Mouse (Mus musculus) brown adipose tissue, adult 24 weeks (tissue): Measurements from ENCODE around the gene Afg3l1. TPM values are rescaled to one million over a fixed set of nuclear protein-coding genes. Genes with fewer than 3 reads are reported as not detected.
"Not testable (repeated sequence)": the region's sequence is repeated elsewhere in the genome, so short reads cannot be mapped to it uniquely, and the experiment has no call there.

Source experiments
- H3K27ac ChIP-seq: fragments of 200-500 bp; replicated peaks from 2 replicates; pipeline ENCODE4 v1.5.1; 2012; ENCODE audit warnings: low read depth, mild to moderate bottlenecking, low read length
- H3K4me1 ChIP-seq: fragments of 200-500 bp; 2 replicates; pipeline ENCODE4 v1.6.1; 2012; ENCODE audit warnings: low read length, mixed read lengths; ENCODE audit not compliant: control insufficient read depth, insufficient read depth, insufficient read length
- H3K4me3 ChIP-seq: fragments of 200-500 bp; 2 replicates; pipeline ENCODE4 v1.5.1; 2012; ENCODE audit warnings: low read depth, mild to moderate bottlenecking, low read length, moderate library complexity; ENCODE audit not compliant: insufficient read depth
- polyA plus RNA-seq: library from polyadenylated mRNA; stranded (reverse); fragments of >200 nt; gene quantifications from 2 replicates; pipeline ENCODE4 v1.2.4, GENCODE M21; 2012; ENCODE audit not compliant: missing spikeins, insufficient read depth, insufficient read length

Afg3l1 gene
- polyA plus RNA-seq, 1 experiment = 32.8 TPM

DNA sequence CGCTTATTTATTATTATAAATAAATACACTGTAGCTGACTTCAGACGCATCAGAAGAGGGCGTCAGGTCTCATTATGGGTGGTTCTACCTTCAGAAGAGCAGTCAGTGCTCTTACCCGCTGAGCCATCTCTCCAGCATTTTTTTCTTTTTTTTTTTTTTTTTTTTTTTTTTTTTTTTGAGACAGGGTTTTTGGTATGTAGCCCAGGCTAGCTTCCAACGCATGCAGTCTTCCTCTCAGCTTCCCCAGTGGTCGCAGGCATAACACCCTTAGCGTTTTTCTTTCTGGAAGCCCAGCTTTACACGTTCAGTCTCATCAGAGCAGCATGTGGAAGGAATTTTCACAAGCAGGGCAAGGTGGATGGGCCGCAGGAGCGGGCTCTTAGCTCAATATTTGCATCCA is 40.5 kb downstream of the Afg3l1 start:
- Histone ChIP-seq H3K4me1 (peaks cover 9% of the 10 kb centered on the region; the same call in 1 of the 2 replicates), H3K4me3 (peak overlapping the region; percentile 47), H3K27ac (no peak overlapping the region)

- peaks cover 9% of the 10 kb centered on the region; the same call in 1 of the 2 replicates for H3K4me1 ChIP-seq
- no peak within 1 kb of the TSS for H3K27ac ChIP-seq
- H3K4me3 ChIP-seq = peak within 1 kb of the TSS; percentile 93
These were observed 41.0 kb downstream of the Afg3l1 start, which contains the start of gene Gas8 for GRCm38 (mm10) chr8:123518667-123519066. Gene Gas8 (plus strand): TSS chr8:123518834.

DNA sequence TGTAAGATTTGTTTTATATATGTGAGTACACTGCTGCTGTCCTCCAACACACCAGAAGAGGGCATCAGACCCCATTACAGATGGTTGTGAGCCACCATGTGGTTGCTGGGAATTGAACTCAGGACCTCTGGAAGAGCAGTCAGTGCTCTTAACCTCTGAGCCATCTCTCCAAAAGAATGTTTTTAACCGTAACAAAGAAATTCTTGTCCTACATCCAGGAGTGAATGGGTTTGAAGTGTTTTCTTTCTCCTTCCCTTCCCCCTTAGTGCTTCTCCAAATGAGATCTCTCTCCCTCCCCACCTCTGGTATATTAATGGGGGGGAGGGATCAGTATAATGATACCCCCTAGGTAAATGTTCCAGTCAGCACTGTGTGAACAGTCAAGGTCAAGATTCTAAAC is 42.3 kb downstream of the Afg3l1 start:
- not testable (repeated sequence) for H3K27ac ChIP-seq, H3K4me1 ChIP-seq, H3K4me3 ChIP-seq

GRCm38 (mm10) chr8:123527720-123528489 is 50.2 kb downstream of the Afg3l1 start:
- H3K4me3 ChIP-seq = no peak overlapping the region
- no peaks in the 10 kb centered on the region for H3K4me1 ChIP-seq
- H3K27ac ChIP-seq = no peak overlapping the region

DNA sequence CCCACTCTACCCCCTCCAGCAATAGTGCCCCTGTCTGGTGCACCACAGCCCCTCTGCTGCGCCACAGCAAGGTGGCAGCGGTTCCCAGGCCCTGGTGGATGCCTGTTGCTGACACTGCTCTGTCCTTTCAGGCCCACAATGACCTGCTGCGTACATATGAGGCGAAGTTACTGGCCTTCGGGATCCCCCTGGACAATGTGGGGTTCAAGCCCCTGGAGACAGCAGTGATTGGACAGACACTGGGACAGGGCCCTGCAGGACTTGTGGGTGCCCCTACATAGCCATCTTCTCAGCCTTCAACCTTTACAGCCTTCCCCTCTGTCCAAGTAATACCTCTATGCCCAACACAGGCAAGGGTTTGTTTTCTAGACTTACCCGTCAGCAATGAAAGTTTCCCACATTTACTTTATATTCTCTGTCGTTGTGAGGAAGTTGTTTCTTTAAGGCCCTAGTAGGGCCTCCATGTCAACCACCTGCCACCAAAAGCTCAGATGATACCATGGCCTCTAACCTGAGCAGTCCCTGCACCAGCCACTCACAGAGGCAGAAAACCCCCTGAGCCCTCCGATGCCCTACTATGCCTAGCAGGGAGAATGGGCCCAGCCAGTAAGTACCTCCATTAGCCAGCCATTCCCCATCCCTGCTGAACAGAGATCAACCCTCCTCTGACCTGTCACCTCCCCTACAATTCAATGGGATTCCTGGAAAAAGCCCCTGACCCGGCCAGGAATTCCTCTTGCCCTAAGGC is 58.7 kb downstream of the Afg3l1 start:
- H3K27ac ChIP-seq = no peak overlapping the region
- H3K4me1 ChIP-seq = no peaks in the 10 kb centered on the region
- no peak overlapping the region for H3K4me3 ChIP-seq

- 0 out of 2 replicates have a peak overlapping the region, but pooled peaks have one; percentile 3 for H3K4me3 ChIP-seq
- no peak overlapping the region for H3K27ac ChIP-seq
- H3K4me1 ChIP-seq = no peaks in the 10 kb centered on the region
These were observed 59.3 kb downstream of the Afg3l1 start for GRCm38 (mm10) chr8:123536990-123537380.

DNA sequence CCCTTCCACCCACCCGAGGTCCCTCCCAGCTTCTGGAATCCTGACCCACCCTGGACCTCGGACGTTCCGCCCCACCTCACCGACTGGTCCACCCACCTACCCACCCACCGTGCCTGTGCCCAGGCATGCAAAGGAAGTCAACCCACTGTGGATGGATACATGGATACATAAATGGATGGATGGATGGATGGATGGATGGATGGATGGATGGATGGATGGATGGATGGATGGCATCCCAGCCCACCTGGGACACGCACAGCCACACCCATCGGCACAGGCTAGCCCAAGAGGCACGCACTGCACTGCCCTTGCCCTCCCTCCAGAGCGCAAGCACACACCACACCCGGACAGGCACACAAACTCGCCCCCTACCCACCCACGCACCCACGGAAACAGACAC is 59.9 kb downstream of the Afg3l1 start:
- not testable (repeated sequence) for H3K27ac ChIP-seq, H3K4me3 ChIP-seq, H3K4me1 ChIP-seq

Other genes starting within 250 kb of the Afg3l1 start
- gene Spata2l, start 241.7 kb upstream of the Afg3l1 start, polyA plus RNA-seq = 1.4 and 1.9 TPM in 2 replicates
- 3.3 and 7.7 TPM in 2 replicates for gene Zfp276, start 223.7 kb upstream of the Afg3l1 start, polyA plus RNA-seq
- gene Vps9d1, start 223.6 kb upstream of the Afg3l1 start, polyA plus RNA-seq = 7.7 and 8.5 TPM in 2 replicates
- gene Fanca, start 159.3 kb upstream of the Afg3l1 start, polyA plus RNA-seq = not detected in 2 replicates
- gene Spire2, start 145.2 kb upstream of the Afg3l1 start, polyA plus RNA-seq = not detected in 2 replicates
- gene Tcf25, start 104.2 kb upstream of the Afg3l1 start, polyA plus RNA-seq = 203 and 244 TPM in 2 replicates
- gene Mc1r, start 70.8 kb upstream of the Afg3l1 start, polyA plus RNA-seq = not detected in 2 replicates
- gene Tubb3, start 66.5 kb upstream of the Afg3l1 start, polyA plus RNA-seq = 0.75 TPM in 1 of 2 replicates, not detected in the other
- gene Def8, start 54.4 kb upstream of the Afg3l1 start, polyA plus RNA-seq = 14.4 and 15.7 TPM in 2 replicates
- not detected in 2 replicates for gene Dbndd1, start 37.6 kb downstream of the Afg3l1 start, polyA plus RNA-seq
- 2.1 and 2.3 TPM in 2 replicates for gene Gas8, start 40.9 kb downstream of the Afg3l1 start, polyA plus RNA-seq
- 14.6 and 17.3 TPM in 2 replicates for gene Rhou, start 176.0 kb downstream of the Afg3l1 start, polyA plus RNA-seq